Mouse (Mus musculus) kidney, adult 11 months (tissue): ENCODE data around the gene Apol9a.

Experiments
- DNase-seq: peaks from one replicate; pipeline ENCODE4 v3.0.0; 2022

Apol9a gene

DNA sequence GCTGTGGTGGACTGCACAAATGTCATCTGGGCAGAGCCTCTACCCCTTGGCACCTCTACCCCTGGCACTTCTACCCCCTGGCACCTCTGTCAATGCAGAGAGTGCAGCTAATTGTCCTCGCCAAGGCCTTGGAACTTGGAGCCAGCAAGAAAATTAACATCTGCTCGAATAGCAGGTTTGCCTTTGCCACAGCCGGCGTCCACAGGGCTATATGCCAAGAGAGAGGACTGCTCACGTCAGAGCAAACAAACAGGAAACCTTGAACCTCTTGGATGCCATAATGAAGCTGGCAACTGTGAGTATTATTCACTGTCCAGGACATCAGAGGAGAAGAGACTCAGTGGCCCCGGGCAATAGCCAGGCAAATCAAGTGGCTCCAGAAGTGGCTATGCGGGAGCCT is 34.0 kb downstream of the Apol9a start:
- no peak for DNase-seq

DNA sequence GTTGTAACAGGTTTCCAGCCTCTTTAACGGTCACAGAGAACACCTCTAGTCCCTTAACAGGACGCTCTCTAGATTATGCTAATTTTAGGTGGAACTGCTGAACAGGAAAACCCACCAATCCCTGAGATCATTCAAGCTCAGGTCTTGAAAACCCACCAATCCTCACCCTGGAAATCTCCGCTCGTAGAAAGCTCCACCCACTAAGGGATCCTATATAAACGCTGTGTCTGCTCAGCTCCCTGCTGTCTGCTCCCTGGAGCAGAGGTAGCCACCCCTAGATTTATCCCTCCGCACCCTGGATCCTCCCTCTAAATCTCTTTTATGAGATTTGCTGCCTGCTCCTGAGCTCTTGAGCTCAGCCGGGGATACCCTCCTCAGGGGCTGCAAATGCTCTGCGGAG is 40.3 kb downstream of the Apol9a start:
- DNase-seq, result no peak

DNA sequence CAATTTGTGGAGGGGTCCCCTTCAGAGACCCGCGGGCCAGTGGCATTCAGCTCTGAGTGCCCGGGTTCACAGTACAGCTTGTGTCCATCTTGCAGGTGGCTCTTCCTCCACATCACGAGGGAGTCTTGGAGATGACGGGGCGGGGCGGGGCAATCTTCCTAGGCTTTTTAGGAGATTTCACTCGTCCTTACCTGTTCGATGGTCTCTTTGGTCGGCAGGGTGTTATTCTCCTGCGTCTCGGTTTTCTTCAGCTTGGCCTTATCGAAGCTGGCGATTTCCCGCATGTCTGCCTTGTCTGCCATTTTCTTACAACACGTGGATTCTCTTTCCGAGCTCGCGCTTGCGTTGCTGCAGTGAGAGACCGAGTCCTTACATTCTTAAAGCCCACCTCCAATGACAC is 41.0 kb downstream of the Apol9a start:
- no peak for DNase-seq

DNA sequence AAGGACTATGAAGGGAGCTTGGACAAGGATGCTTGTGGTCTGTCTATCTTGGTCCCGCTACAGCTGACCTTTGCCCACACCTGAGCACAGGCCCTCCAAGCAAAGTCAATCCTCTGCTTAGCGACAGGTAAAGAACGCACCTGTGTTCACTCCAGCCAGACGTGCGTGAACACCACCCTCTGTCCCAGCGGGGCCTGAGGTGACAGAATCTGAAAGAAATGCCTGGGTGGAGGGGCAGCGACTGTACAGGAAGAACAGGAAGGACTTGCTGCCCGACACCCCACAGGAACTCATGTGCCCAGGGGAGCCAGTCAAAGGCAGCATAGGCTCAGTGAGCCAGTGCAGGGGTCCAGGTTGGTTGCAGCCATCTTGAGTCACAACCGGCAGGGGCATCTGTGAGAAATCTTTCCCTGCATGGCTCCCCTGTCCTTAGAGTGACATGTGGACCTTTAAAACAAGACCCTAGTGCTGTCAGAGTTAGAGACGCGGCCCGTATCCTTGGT is 42.1 kb downstream of the Apol9a start:
- peak; percentile 29 for DNase-seq

DNA sequence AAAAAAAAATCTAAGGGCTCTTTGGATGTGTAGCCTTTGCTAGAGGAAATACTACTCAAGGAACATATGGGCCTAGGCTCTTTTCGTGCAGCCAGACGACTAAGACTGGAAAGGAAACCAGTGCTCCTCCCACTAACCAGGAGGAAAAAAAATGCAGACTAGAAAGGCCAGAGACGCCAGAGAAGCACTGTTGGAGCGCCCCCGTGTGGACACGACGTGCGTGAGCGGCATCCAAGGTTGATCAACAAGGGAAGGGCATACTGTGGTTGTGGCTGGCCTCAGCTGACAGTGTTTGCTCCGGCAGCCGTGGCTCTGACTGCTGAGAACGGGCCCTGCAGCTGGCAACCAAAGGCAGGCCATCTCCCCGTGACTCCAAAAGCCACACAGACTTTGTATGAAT is 42.8 kb downstream of the Apol9a start:
- DNase-seq, result peak; percentile 94

DNA sequence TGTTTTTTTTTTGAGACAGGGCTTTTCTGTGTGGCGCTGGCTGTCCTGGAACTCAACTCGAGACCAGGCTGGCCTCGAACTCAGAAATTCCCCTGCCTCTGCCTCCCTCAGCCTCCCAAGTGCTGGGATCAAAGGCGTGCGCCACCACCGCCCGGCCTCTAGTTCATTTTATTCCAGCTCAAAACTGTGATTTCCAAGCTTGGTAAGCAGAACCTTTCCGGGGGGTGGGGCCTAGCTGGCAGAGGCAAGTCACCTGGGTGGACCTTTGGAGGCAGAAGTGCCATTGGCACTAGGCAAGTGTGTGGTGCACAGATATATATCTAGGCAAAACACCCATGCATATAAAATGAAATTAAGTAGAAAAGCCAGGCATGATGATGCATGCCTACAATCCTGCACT is 43.4 kb downstream of the Apol9a start:
- DNase-seq, result peak; percentile 65

DNA sequence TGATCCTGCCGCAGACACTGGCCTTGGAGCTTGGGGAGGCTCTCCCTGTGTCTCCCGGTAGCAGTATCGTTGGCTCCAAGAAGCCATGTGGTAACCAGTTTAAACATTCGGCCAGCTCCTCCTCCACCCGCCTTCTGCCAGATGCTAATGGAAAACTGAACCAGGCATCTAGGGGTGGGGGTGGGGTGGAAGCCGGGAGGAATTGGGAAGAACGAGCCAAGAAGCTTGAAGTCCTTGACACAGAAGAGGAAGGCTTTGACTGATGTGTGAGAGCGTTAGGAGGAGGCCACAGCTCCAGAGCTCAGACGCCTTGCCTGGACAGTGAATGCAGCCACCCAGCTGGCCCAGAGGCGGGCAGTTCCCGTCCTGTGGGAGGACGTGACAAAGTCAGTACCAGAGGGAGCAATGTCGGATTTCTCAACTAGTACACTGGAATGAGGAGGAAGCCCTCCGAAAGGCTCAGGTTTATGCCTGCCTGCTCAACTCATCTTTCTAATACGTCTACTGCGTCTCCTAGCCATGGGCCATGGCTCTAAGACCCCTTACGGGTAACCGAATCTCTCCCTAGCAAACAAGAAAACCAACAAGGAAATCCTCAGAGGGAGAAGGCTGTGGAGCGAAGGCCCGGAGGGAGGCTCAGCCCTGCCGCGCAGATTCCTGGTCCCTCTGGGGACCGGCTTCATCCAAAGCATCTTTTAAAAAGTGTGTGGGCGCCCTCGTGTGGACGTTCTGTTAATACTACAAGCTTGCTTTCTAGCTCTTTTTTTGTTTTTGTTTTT is 44.0 kb downstream of the Apol9a start:
- peak; percentile 73 for DNase-seq

DNA sequence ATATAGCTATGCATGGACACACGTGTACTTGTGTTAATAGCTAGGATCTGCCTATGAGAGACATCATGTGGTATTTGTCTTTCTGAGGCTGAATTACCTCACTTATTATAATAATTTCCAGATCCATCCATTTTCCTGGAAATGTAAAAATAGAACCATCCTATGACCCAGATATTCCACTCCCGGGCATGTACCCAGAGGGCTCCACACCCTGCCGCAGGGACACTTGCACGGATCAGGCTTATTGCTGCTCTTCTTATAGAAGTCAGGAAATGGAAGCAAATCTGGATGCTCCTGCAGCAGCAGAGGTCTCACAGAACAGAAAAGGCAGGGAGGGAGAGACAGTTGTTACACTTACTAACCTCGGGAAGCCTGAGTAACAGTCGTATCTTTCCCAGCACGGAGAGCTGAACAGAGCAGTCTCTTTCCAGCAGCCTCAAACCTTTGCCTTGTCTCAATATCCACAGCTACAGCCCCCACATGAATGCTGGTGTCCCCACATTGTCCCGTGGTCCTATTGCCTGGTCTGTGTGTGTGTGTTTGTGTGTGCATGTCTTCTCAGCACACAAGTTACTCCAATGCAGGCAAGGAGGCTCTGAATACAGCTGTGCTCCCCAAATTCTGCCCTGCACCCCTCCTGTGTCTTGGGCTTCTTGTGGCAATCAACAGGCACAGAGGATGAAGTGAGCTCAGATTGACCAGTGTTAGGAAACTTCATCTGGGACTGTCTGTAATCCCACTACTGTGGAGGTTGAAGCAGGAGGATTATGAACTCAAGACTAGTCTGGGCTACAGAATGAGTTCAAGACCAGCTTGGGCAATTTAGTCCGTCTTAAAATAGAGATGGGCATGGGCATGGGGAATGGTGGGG is 45.0 kb downstream of the Apol9a start:
- DNase-seq, result no peak

DNA sequence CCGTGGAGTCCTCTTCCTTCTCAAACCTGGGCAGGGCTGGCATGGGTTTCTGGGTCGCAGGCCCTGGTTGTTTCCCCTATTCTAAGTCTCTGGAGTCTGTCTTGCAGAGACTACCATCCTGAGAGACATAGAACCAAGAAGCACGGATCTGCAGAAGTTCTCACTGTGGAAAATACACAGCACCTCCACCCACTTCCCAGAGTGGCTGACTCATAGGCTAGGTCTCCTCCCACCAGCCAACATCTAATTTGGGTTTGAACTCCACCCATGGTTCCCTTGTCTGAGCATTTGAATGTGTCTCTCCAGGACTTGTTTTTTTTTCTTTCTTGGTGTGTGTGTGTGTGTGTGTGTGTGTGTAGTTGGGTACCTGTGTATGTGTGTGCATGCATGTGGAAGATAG is 46.9 kb downstream of the Apol9a start:
- no peak for DNase-seq

DNA sequence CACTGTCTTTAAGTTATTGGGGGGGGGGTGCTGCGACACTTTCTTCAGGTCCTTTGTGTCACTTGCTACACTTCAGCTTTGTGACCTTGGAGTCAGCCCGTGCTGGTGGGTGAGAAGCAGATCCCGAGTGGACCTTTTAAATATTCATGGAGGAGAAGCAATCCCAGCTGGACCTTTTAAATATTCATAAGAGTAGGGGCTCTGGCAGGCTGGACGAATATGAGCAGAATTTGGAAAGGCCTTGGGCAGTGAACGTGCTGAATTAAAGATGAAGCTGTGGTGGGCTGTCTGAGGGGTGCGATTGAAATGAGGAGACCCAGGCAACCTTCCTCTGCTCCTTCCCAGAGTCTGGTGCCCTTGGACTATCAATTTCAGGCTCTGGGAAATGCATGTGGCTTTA is 47.4 kb downstream of the Apol9a start:
- no peak for DNase-seq

DNA sequence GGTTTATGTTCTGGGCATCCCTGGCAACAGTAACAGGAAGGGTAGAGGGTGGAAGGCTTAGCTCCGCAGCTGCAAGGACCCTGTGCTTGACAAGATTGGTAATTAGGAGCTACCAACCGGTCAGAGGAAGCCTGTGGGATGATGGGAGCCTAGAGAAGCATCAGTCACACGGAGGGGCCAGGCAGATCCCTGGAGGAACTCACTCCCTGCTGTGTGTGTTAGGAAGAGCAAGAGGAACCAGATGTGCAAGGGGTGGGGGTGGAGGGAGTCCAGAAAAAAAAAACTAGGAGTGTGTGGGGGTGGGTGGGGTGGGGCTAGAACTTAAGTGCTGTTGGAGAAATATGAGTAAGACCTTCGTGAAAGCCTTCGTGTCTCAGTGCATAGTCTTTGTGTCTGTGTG is 48.0 kb downstream of the Apol9a start:
- no peak for DNase-seq

DNA sequence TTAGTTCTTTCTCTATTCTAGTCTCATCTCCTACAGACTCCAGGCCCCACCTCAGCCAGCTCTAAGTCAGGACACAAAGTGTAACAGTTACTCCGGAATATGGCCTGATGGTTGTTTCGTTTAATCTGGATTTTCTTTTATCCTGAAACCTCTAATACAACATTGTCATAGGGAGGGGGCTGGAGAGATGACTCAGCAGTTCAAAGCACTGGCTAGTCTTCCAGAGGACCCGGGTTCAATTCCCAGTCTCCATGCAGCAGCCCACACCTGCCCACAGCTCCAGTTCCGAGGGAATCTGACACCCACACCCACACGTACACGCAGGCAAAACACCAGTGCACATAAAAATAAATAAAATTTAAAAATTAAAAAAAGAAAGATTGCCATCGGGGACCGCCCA is 51.0 kb downstream of the Apol9a start:
- no peak for DNase-seq

DNA sequence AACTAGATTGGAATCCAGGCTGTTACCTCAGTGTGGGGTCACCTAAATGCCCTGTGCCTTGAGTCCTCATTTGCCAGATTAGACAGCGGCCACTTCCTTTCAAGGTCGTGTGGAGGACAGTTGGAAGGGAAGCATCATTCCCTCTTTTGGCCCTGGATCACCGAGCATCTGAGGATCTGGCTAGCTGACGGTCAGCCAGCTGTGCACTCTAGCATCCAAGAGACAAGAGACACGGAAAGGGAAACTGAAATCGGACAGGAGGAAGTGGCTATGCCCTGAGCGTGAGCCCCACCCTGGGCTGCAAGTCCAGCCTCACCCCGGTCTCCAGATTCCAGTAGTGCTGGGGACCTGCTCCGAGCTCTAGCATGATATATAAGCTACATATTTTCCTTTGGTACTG is 51.4 kb downstream of the Apol9a start:
- DNase-seq, result peak; percentile 68

DNA sequence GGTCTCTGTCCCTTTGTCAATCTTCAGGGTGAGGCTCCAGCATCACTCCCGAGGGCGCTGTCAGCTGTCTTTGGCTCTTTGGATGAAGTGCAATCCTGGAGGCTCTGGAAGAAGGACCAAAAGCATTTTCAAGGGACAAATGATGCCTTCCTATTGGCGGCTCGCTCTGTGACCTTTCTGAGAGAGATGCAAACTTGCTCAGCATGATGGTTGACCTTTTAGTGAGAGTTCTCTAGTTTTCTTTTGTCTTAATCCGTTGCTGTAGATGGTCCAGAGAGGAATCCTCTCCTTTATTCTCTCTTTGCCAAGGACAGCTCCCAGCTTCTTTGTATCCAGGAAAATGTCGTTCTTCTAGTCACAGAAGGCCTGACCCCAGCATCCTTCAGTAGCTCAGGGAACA is 51.9 kb downstream of the Apol9a start:
- no peak for DNase-seq

DNA sequence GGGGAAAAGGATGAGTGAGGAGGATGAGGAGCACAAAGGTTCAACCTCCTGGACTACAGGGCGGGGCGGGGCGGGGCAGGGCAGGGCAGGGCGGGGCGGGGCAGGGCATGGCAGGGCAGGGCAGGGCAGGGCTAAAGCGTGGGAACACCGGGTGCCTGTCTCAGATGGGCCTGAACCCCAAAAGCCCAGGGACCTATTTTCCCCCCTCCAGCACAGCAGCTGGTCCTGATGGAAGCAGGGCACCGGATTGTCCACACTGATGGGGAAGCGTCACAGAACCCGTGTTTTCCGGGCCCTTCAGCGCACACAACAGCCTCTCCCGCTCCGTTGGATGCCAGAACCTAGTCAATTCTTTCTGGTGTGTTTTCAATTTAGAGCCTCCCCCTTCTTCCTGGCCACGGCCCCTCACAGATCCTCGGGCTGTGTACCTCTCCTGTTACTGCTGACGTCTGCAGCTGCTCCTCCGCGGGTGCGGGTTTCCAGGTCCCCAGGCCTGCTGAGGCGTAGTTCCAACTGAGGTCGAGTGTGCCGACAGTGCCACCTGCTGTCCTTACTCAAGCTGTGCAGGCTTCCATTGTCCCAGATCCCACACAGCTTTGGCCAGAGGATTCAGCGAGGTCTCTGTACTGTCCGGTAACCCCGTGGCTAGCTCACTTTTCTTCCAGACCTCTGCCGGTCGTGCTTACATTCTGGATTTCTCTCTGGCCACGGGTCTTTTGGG is 52.5 kb downstream of the Apol9a start:
- peak; percentile 81 for DNase-seq

DNA sequence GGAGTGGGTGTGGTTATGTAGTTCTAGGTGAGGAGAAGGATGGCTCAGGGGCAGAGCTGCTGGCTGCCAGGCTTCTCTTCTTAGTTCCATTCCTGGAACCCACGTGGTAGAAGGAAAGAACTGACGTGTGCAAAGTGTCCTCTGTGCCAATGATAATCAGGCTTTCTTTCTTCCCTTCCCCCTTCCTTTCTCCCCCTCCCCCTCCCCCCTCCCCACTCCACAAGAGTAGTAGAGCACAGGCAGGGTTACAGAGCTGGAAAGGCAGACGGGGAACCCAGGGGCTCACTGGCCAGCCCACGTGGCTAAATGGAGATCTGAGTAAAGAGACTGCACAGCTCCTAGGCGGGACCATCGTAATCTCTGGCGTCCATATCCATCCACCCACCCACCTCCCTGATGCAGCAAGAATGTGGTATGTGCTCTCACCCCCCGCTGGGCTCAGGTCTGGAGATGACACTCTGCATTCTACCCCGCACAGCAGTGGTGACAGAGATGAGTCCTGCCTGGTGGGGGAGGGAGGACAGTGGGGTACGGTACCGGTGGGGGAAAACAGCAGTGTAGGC is 54.6 kb downstream of the Apol9a start:
- DNase-seq, result no peak

DNA sequence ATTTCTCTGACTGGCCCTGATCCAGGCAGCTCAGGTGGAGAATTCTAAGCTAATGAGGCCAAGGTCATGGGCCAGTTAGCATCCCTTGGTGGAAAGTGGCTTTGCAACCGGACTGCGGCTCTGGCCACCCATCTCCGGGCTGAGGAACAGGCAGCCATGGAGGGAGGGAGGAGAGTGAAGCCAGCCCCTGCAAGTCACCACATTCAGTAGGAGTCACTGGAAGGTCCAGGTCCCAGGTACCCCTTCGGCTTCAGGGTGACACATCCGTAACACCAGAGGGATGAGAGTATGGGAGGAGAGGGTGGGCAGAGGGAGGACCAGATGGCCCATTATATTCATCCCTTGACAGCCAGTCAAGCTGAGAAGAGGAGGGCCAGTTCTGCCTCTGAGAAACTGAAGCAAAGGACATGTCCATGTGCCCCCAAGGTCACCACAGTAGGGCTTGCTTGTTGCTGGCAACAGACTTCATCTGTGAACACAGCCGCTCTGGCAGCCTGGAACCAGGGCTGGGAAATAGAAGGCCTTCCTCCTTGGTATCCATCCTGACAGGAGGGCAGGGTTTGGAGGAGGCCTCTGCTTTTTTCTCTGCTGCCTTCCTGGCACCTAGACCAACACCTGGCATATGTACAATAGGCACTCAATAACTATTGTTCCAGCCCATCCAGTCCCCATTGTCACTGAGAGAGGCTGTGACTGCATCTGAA is 55.9 kb downstream of the Apol9a start:
- DNase-seq, result no peak

DNA sequence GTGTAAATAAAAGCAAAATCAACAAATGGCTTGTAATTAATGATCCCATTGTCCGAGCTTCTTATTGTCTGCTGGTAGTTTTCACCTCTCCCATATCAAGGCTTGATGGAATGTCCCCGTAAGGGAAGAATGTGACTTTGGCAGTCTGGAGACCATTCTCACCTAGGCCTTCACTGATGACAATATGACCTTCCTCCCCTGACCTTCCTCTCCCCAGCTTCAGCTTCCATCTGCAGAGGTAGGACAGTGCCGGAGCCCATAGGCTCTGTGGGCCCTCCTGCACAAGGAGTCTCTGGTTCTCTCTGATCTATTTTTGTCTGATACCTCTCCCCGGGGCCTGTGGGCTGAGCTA is 56.5 kb downstream of the Apol9a start:
- no peak for DNase-seq
